Mouse (Mus musculus) heart, postnatal 0 days (tissue): ENCODE results near the gene Pcsk6. TPM values are rescaled to one million over a fixed set of nuclear protein-coding genes. Genes with fewer than 3 reads are reported as not detected.

Experiments used
- ATAC-seq: fragments of 200-750 bp; cut with Nextera tagmentation; 2 replicates; pipeline ENCODE4 v1.8.0; 2017; ENCODE audit warnings: low read depth, moderate number of reproducible peaks, moderate library complexity; ENCODE audit not compliant: insufficient read depth
- DNase-seq: peaks from one replicate; pipeline ENCODE4 v3.0.0-alpha.2; 2016; ENCODE audit warnings: low spot score
- H3K27ac ChIP-seq: fragments of 300-500 bp; sonication (generic); 2 replicates; pipeline ENCODE4 v1.5.1; 2014; ENCODE audit warnings: low read depth, mild to moderate bottlenecking
- H3K27me3 ChIP-seq: fragments of 300-500 bp; sonication (generic); 2 replicates; pipeline ENCODE4 v1.6.1; 2014; ENCODE audit warnings: low read length, mixed read lengths; ENCODE audit not compliant: control insufficient read depth, insufficient read depth
- H3K36me3 ChIP-seq: fragments of 300-500 bp; sonication (generic); replicated peaks from 2 replicates; pipeline ENCODE4 v1.6.1; 2014; ENCODE audit warnings: low read length, mixed read lengths; ENCODE audit not compliant: control insufficient read depth, insufficient read depth
- H3K4me1 ChIP-seq: fragments of 300-500 bp; sonication (generic); 2 replicates; pipeline ENCODE4 v1.6.1; 2014; ENCODE audit warnings: antibody characterized with exemption; ENCODE audit not compliant: control insufficient read depth, insufficient read depth
- H3K4me2 ChIP-seq: fragments of 300-500 bp; sonication (generic); 2 replicates; pipeline ENCODE4 v1.6.1; 2014; ENCODE audit warnings: low read depth, mild to moderate bottlenecking, low read length, moderate library complexity
- H3K4me3 ChIP-seq: fragments of 300-500 bp; sonication (generic); 2 replicates; pipeline ENCODE4 v1.5.1; 2014; ENCODE audit warnings: low read depth, low read length
- H3K9ac ChIP-seq: fragments of 300-500 bp; sonication (generic); replicated peaks from 2 replicates; pipeline ENCODE4 v1.6.1; 2014; ENCODE audit warnings: low read depth, low read length, mixed read lengths
- H3K9me3 ChIP-seq: fragments of 300-500 bp; sonication (generic); replicated peaks from 2 replicates; pipeline ENCODE4 v1.6.1; 2016; ENCODE audit warnings: low read length; ENCODE audit not compliant: control insufficient read depth
- CTCF ChIP-seq: IDR thresholded peaks from 2 replicates; pipeline ENCODE4 v1.5.1; 2016; ENCODE audit warnings: antibody characterized with exemption, control low read depth, low read depth
- EP300 ChIP-seq: IDR thresholded peaks from 2 replicates; pipeline ENCODE4 v1.6.1; 2016; ENCODE audit warnings: antibody characterized with exemption, low read depth
- WGBS: fragments of 180-500 bp; shearing (Covaris S2); extraction: QIAGEN DNeasy Blood & Tissue Kit; methylation state at CpG from one replicate; pipeline ENCODE4 v1.1.7; 2014; 5-methylcytosine and 5-hydroxymethylcytosine counted together
- polyA plus RNA-seq: library from polyadenylated mRNA; unstranded; fragments of >200 nt; fragmentation: Nextera tagmentation; extraction: Ambion mirVana; gene quantifications from 2 replicates; pipeline ENCODE4 v1.2.1, GENCODE M21; 2015
- total RNA-seq: library from RNA; depleted of rRNA; stranded (reverse); fragments of >200 nt; gene quantifications from 2 replicates; pipeline ENCODE4 v1.2.3, GENCODE M21; 2014; ENCODE audit warnings: low replicate concordance

The Pcsk6 gene
- total and polyA plus RNA-seq, 2 experiments from 2014 or later: 1.7 to 8.1 TPM

- Histone ChIP-seq H3K4me1 (no peaks in the 10 kb centered on the region), H3K27me3 (no peaks in the 10 kb centered on the region), H3K9ac (no peak overlapping the region), H3K4me3 (no peak overlapping the region), H3K27ac (no peak overlapping the region), H3K4me2 (no peak overlapping the region), H3K9me3 (no peaks in the 10 kb centered on the region), H3K36me3 (no peaks in the 10 kb centered on the region)
- ATAC-seq (no peak), DNase-seq (no peak)
- TF ChIP-seq CTCF (no peak), EP300 (no peak)
- WGBS: 54% methylated on average over 3 of the region's 3 CpGs
These were observed 140.3 kb downstream of the Pcsk6 start for GRCm38 (mm10) chr7:66001797-66002196.

GRCm38 (mm10) chr7:66003447-66003846 is 141.9 kb downstream of the Pcsk6 start:
- H3K9me3 ChIP-seq: no peaks in the 10 kb centered on the region
- no peak overlapping the region for H3K4me3 ChIP-seq
- DNase-seq (no peak), ATAC-seq (no peak)
- H3K27ac ChIP-seq: no peak overlapping the region
- no peak overlapping the region for H3K9ac ChIP-seq
- no peak for TF ChIP-seq EP300
- TF ChIP-seq CTCF: no peak
- H3K27me3 ChIP-seq: no peaks in the 10 kb centered on the region
- 78% methylated on average over 5 of the region's 5 CpGs for WGBS
- no peak overlapping the region for H3K4me2 ChIP-seq
- no peaks in the 10 kb centered on the region for H3K4me1 ChIP-seq
- no peaks in the 10 kb centered on the region for H3K36me3 ChIP-seq

DNA sequence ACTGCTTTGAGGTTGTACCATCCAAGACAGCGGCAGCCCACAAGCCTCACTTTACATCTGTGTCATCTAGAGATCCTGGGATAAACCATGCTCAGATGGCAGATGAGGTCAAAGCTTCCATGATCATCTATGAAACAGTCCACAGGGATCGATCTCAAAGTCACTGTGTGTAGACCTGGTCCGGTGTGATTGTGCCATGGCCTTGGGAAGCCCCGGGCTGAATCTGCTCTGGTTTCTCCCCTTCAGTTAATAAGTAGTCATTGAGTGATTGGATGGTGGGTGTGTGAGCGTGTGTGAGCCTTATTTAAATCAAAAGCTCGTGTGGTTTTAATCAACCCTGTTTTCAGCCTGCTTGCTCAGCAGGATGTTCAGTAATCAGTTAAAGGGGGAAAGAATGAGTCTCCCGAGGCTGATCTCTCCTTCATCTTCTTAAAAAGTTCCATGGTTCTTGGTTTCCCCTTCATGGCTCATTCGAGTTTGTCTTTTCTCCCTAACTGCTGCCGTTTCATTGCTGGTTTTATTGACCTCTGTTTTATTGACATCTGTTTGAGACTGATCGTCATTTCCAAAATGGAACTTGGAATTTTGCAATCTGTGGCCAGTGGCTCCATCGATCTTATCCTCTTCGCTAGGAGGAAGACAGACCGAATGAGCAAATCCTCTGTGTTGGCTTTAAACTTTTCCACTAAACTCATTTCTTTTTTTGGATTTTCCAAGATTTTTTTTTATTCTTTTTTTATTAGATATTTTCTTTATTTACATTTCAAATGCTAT is 142.5 kb downstream of the Pcsk6 start:
- H3K27me3 ChIP-seq: no peaks in the 10 kb centered on the region
- no peak overlapping the region for H3K9ac ChIP-seq
- ATAC-seq (no peak), DNase-seq (no peak)
- no peaks in the 10 kb centered on the region for H3K4me1 ChIP-seq
- H3K36me3 ChIP-seq: no peaks in the 10 kb centered on the region
- H3K9me3 ChIP-seq: no peaks in the 10 kb centered on the region
- no peak overlapping the region for H3K4me3 ChIP-seq
- no peak overlapping the region for H3K27ac ChIP-seq
- TF ChIP-seq EP300 (no peak), CTCF (no peak)
- WGBS: 78% methylated on average over 13 of the region's 13 CpGs
- no peak overlapping the region for H3K4me2 ChIP-seq

GRCm38 (mm10) chr7:66005066-66005465 is 143.5 kb downstream of the Pcsk6 start:
- H3K9me3 ChIP-seq: no peaks in the 10 kb centered on the region
- H3K9ac ChIP-seq: no peak overlapping the region
- no peak overlapping the region for H3K4me2 ChIP-seq
- H3K27ac ChIP-seq: no peak overlapping the region
- H3K36me3 ChIP-seq: no peaks in the 10 kb centered on the region
- TF ChIP-seq CTCF: no peak
- no peak for TF ChIP-seq EP300
- 85% methylated on average over 10 of the region's 10 CpGs for WGBS
- ATAC-seq (no peak), DNase-seq (no peak)
- no peaks in the 10 kb centered on the region for H3K27me3 ChIP-seq
- H3K4me1 ChIP-seq: no peaks in the 10 kb centered on the region
- H3K4me3 ChIP-seq: no peak overlapping the region

DNA sequence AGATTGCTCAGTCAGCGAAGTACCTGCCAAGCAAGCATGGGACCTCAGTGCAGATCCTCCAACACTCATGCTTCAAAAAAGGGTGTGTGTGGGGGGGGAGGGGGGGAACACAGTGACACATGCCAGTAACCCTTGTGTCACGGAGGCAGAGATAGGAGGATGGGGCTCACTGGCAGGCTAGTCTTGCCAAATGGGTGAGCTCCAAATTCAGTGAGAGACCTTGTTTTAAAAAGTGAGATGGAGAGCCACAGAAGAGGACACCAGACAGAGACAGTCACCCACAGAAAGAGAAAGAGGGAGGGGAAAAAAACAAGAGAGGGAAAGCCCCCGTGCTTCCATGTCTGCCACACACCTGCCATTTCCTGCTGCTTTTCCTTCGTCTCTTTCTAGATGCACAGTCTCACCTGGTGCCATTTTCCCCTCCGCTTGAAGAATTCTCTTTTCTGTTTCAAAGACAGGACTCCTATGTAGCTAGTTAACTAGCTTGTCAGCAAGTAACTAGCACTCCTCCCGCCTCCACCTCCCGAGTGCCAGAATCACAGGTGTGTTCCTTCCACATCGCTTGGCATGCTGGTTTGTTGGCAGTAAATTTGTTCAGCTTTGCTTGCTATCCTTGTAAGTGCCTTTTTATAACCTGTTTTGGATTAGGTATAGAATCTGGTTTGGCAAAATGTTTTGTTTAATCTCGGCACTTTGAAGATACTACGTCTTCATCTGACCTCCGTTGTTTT is 146.8 kb downstream of the Pcsk6 start:
- no peaks in the 10 kb centered on the region for H3K27me3 ChIP-seq
- no peaks in the 10 kb centered on the region for H3K9me3 ChIP-seq
- ATAC-seq: no peak
- H3K36me3 ChIP-seq: no peaks in the 10 kb centered on the region
- no peaks in the 10 kb centered on the region for H3K4me1 ChIP-seq
- H3K4me2 ChIP-seq: no peak overlapping the region
- H3K4me3 ChIP-seq: no peak overlapping the region
- H3K9ac ChIP-seq: no peak overlapping the region
- no peak for DNase-seq
- H3K27ac ChIP-seq: no peak overlapping the region
- no peak for TF ChIP-seq CTCF
- no peak for TF ChIP-seq EP300
- WGBS: 77% methylated on average over 11 of the region's 11 CpGs

- Histone ChIP-seq H3K36me3 (no peaks in the 10 kb centered on the region), H3K9ac (no peak overlapping the region), H3K4me3 (no peak overlapping the region), H3K4me1 (no peaks in the 10 kb centered on the region), H3K9me3 (no peaks in the 10 kb centered on the region), H3K4me2 (no peak overlapping the region), H3K27me3 (no peaks in the 10 kb centered on the region), H3K27ac (no peak overlapping the region)
- 86% methylated on average over 16 of the region's 16 CpGs for WGBS
- DNase-seq (no peak), ATAC-seq (no peak)
- no peak for TF ChIP-seq CTCF
- TF ChIP-seq EP300: no peak
These were observed 147.3 kb downstream of the Pcsk6 start for GRCm38 (mm10) chr7:66008892-66009273.
